In genomic region chr2:125484164-125484563, GRCm38 (mm10) we compare ENCODE assay signal across 13 mouse cellular contexts. TPM values are rescaled to one million over a fixed set of nuclear protein-coding genes. Genes with fewer than 3 reads are reported as not detected.
A peak's percentile ranks its signal among the peaks of the same experiment; 100 is the strongest.
DNase-seq lines count a peak whose midpoint lies in the region; ATAC-seq and TF ChIP-seq lines count a peak whose summit lies in the region.
"Had no signal": no experiment of that assay in that cellular context is flagged by ENCODE, and none has a peak within 500 bp of the region (broad histone marks: within the 10 kb centered on the region; RNA-seq: fewer than 3 reads in every experiment).

No protein-coding gene starts in this region.

- H3K9ac ChIP-seq in heart, embryonic 12.5 days = no peak overlapping the region
- no peak overlapping the region for H3K9ac ChIP-seq in stomach, embryonic 15.5 days
- no peak overlapping the region for H3K9ac ChIP-seq in stomach, postnatal 0 days (ENCODE audit: low read length)
- H3K9ac ChIP-seq: hindbrain, embryonic 13.5 days had no signal

- no peak for TF ChIP-seq EP300 in stomach, postnatal 0 days (optimal IDR thresholded peaks at IDR 0.05)

- H3K27me3 ChIP-seq in heart, embryonic 12.5 days (replicated peaks) = no peaks in the 10 kb centered on the region
- no peaks in the 10 kb centered on the region for H3K27me3 ChIP-seq in stomach, embryonic 15.5 days (replicated peaks)
- H3K27me3 ChIP-seq in stomach, postnatal 0 days (ENCODE audit: control insufficient read depth, insufficient read depth, low read length) = no peaks in the 10 kb centered on the region
- H3K27me3 ChIP-seq: hindbrain, embryonic 13.5 days; Patski had no signal

- H3K36me3 ChIP-seq in heart, embryonic 12.5 days = no peaks in the 10 kb centered on the region
- no peaks in the 10 kb centered on the region for H3K36me3 ChIP-seq in stomach, embryonic 15.5 days
- no peaks in the 10 kb centered on the region for H3K36me3 ChIP-seq in stomach, postnatal 0 days (ENCODE audit: control insufficient read depth, insufficient read depth, low read length)
- H3K36me3 ChIP-seq: embryonic facial prominence, embryonic 10.5 days; hindbrain, embryonic 13.5 days had no signal

- H3K4me2 ChIP-seq in heart, embryonic 12.5 days = no peak overlapping the region
- H3K4me2 ChIP-seq in stomach, embryonic 15.5 days = no peak overlapping the region
- no peak overlapping the region for H3K4me2 ChIP-seq in stomach, postnatal 0 days (replicated peaks; ENCODE audit: low read depth)
- H3K4me2 ChIP-seq: hindbrain, embryonic 13.5 days had no signal

- peak; percentile 58 for DNase-seq in heart, adult 8-10 months (ENCODE audit: low spot score)
- no peak for DNase-seq in stomach, postnatal 0 days (ENCODE audit: low spot score)
- peak; percentile 33 to 43 for DNase-seq in heart, postnatal 14 days
- DNase-seq in layer of hippocampus, adult 2 months (ENCODE audit: low spot score in 2 of 2) = no peak
- DNase-seq in layer of hippocampus, adult 18-20 months (ENCODE audit: low spot score in 2 of 2) = no peak
- DNase-seq: adrenal gland, adult 8-10 months; cerebellum, postnatal 14 days had no signal

- ATAC-seq in heart, embryonic 12.5 days (ENCODE audit: insufficient number of reproducible peaks, low FRiP score) = no peak
- ATAC-seq in stomach, embryonic 15.5 days (ENCODE audit: insufficient read depth, low FRiP score, low read depth) = no peak; the same call in 1 of the 2 replicates
- ATAC-seq in stomach, postnatal 0 days (ENCODE audit: low FRiP score, low TSS enrichment) = no peak

- H3K27ac ChIP-seq in heart, embryonic 12.5 days (ENCODE audit: poor library complexity, severe bottlenecking) = no peak overlapping the region
- H3K27ac ChIP-seq in stomach, embryonic 15.5 days = 0 out of 2 replicates have a peak overlapping the region, but pooled peaks have one; percentile 3
- H3K27ac ChIP-seq in stomach, postnatal 0 days (replicated peaks) = no peak overlapping the region
- H3K27ac ChIP-seq in layer of hippocampus, adult 2 months = no peak overlapping the region
- H3K27ac ChIP-seq: embryonic facial prominence, embryonic 10.5 days; hindbrain, embryonic 13.5 days had no signal

- H3K9me3 ChIP-seq in heart, embryonic 12.5 days (replicated peaks) = no peaks in the 10 kb centered on the region
- no peaks in the 10 kb centered on the region for H3K9me3 ChIP-seq in stomach, embryonic 15.5 days
- no peaks in the 10 kb centered on the region for H3K9me3 ChIP-seq in stomach, postnatal 0 days (ENCODE audit: control insufficient read depth, low read length)
- H3K9me3 ChIP-seq: embryonic facial prominence, embryonic 10.5 days; hindbrain, embryonic 13.5 days had no signal

- TF ChIP-seq CTCF in stomach, postnatal 0 days (IDR thresholded peaks at IDR 0.05; ENCODE audit: low read depth) = no peak
- no peak for TF ChIP-seq CTCF in layer of hippocampus, adult 2 months (conservative IDR thresholded peaks at IDR 0.05)

- no peak overlapping the region for H3K4me3 ChIP-seq in heart, embryonic 12.5 days
- no peak overlapping the region for H3K4me3 ChIP-seq in stomach, embryonic 15.5 days (replicated peaks)
- no peak overlapping the region for H3K4me3 ChIP-seq in stomach, postnatal 0 days (ENCODE audit: low read depth, low read length)
- H3K4me3 ChIP-seq in layer of hippocampus, adult 2 months = no peak overlapping the region
- H3K4me3 ChIP-seq: embryonic facial prominence, embryonic 10.5 days; hindbrain, embryonic 13.5 days had no signal

- peaks cover 44% of the 10 kb centered on the region for H3K4me1 ChIP-seq in heart, embryonic 12.5 days (replicated peaks)
- H3K4me1 ChIP-seq in stomach, embryonic 15.5 days = no peaks in the 10 kb centered on the region; the same call in 1 of the 2 replicates
- no peaks in the 10 kb centered on the region for H3K4me1 ChIP-seq in stomach, postnatal 0 days (replicated peaks; ENCODE audit: control insufficient read depth, insufficient read depth)
- H3K4me1 ChIP-seq: hindbrain, embryonic 13.5 days had no signal

- intact Hi-C loops in heart, postnatal 14 days (cut with DNase I) = no loop called here

RNA-seq across cellular contexts. Expression of gene Gm9913, which starts 20.7 kb away (rescaled TPM):
- under 1 TPM; 0.09 to 0.14 (median 0.10) TPM for total RNA-seq in heart, adult 8-10 months (2022)
- 0.57 and 0.70 TPM in 2 replicates for polyA plus RNA-seq in heart, embryonic 12.5 days (2016; fragmentation: Nextera tagmentation; extraction: Ambion mirVana)
- polyA plus RNA-seq in stomach, embryonic 15.5 days (2015; fragmentation: Nextera tagmentation; extraction: Ambion mirVana) = 0.45 and 0.67 TPM in 2 replicates
- polyA plus RNA-seq in stomach, postnatal 0 days (2015; fragmentation: Nextera tagmentation; extraction: Ambion mirVana) = 0.31 and 0.33 TPM in 2 replicates
- total RNA-seq in heart, postnatal 14 days (2021) = under 1 TPM; 0.22 TPM
- under 1 TPM; 0.33 to 0.49 TPM for total RNA-seq in layer of hippocampus, adult 2 months (2021)
- under 1 TPM; 0.30 to 0.53 TPM for total RNA-seq in layer of hippocampus, adult 18-20 months (2021)
- total RNA-seq: liver, adult 2 months had no signal
- polyA plus RNA-seq: liver, adult 2 months had no signal

RNA-seq across cellular contexts. Expression of gene Fbn1, which starts 23.6 kb away (rescaled TPM):
- 10 to 100 TPM; 17.4 to 32.9 (median 23.8) TPM for total RNA-seq in heart, adult 8-10 months (2022)
- 38.8 and 44.1 TPM in 2 replicates for polyA plus RNA-seq in heart, embryonic 12.5 days (2016; fragmentation: Nextera tagmentation; extraction: Ambion mirVana)
- polyA plus RNA-seq in stomach, embryonic 15.5 days (2015; fragmentation: Nextera tagmentation; extraction: Ambion mirVana) = 25.9 and 27.9 TPM in 2 replicates
- 15.3 and 17.2 TPM in 2 replicates for polyA plus RNA-seq in stomach, postnatal 0 days (2015; fragmentation: Nextera tagmentation; extraction: Ambion mirVana)
- 100 to 1,000 TPM; 163 TPM for total RNA-seq in heart, postnatal 14 days (2021)
- total RNA-seq in layer of hippocampus, adult 2 months (2021) = 10 to 100 TPM in 1 of 2 experiments, 1 to 10 TPM in 1; 8.7 to 10.4 TPM
- 1 to 10 TPM; 6.8 to 7.6 TPM for total RNA-seq in layer of hippocampus, adult 18-20 months (2021)

Comparison
In these comparisons a context has a peak if more than half of its experiments do, and no peak if none do; other contexts are left out.
1. RNA of gene Fbn1, which starts 23.6 kb away (total RNA-seq): 163 TPM in heart, postnatal 14 days; 17.4 to 32.9 TPM in heart, adult 8-10 months, 8.7 to 10.4 TPM in layer of hippocampus, adult 2 months and 6.8 to 7.6 TPM in layer of hippocampus, adult 18-20 months; every median in the first group is over 4 times any median in the second.
2. DNase-seq: peak in heart, adult 8-10 months (single experiment) and heart, postnatal 14 days (2 of 2); none in stomach, postnatal 0 days (single experiment), layer of hippocampus, adult 2 months (0 of 2) and layer of hippocampus, adult 18-20 months (0 of 2).